ENCODE assay signal across 12 mouse cellular contexts in the genomic region with DNA sequence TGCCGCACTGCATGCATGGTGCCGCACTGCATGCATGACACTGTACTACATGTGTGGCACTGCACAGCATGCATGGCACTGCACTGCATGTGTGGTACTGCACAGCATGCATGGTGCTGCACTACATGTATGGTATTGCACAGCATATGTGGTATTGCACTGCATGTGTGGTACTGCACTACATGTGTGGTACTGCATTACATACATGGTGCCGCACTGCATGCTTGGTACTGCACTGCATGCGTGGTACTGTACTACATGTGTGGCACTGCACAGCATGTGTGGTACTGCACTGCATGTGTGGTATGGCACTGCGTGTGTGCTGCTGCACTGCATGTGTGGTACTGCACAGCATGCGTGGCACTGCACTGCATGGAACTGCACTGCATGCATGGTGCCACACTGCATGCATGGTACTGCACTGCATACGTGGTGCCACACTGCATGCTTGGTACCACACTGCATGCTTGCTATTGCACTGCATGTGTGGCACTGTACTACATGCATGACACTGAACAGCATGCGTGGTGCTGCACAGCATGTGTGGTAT.
A peak's percentile ranks its signal among the peaks of the same experiment; 100 is the strongest.
DNase-seq lines count a peak whose midpoint lies in the region; ATAC-seq and TF ChIP-seq lines count a peak whose summit lies in the region.
"Had no signal": no experiment of that assay in that cellular context is flagged by ENCODE, and none has a peak within 500 bp of the region (broad histone marks: within the 10 kb centered on the region; RNA-seq: fewer than 3 reads in every experiment).

No protein-coding gene starts in this region.

- TF ChIP-seq EP300 in liver, postnatal 0 days (IDR thresholded peaks at IDR 0.05; ENCODE audit: low read depth), result no peak
- TF ChIP-seq EP300 in heart, adult 2 months (IDR thresholded peaks at IDR 0.05; ENCODE audit: insufficient read depth, low read depth, low read length), result no peak

- H3K9ac ChIP-seq in liver, embryonic 12.5 days, result no peak overlapping the region
- no peak overlapping the region for H3K9ac ChIP-seq in liver, postnatal 0 days (replicated peaks)
- H3K9ac ChIP-seq in hindbrain, embryonic 15.5 days, result no peak overlapping the region
- no peak overlapping the region for H3K9ac ChIP-seq in midbrain, postnatal 0 days (replicated peaks; ENCODE audit: low read length, poor library complexity, severe bottlenecking)
- no peak overlapping the region for H3K9ac ChIP-seq in heart, adult 2 months (ENCODE audit: low read depth, low read length)

- no peak for TF ChIP-seq CTCF in liver, postnatal 0 days (IDR thresholded peaks at IDR 0.05; ENCODE audit: low read depth)
- TF ChIP-seq CTCF in embryonic fibroblast, embryonic 13.5 days (IDR thresholded peaks at IDR 0.05; ENCODE audit: borderline replicate concordance, insufficient read depth, low read length), result 0 out of 2 replicates have a peak, but pooled peaks have one; percentile 3
- TF ChIP-seq CTCF in midbrain, postnatal 0 days (IDR thresholded peaks at IDR 0.05), result no peak
- no peak for TF ChIP-seq CTCF in heart, adult 2 months (IDR thresholded peaks at IDR 0.05)

- no peaks in the 10 kb centered on the region for H3K27me3 ChIP-seq in liver, embryonic 12.5 days (replicated peaks)
- no peaks in the 10 kb centered on the region for H3K27me3 ChIP-seq in liver, postnatal 0 days (ENCODE audit: insufficient read depth, low read length)
- no peaks in the 10 kb centered on the region for H3K27me3 ChIP-seq in hindbrain, embryonic 15.5 days
- no peaks in the 10 kb centered on the region for H3K27me3 ChIP-seq in midbrain, postnatal 0 days (ENCODE audit: insufficient read depth, low read length)
- H3K27me3 ChIP-seq in heart, adult 2 months (ENCODE audit: control insufficient read depth, insufficient read depth, low read length), result no peaks in the 10 kb centered on the region

- H3K79me2 ChIP-seq in heart, adult 2 months (replicated peaks; ENCODE audit: control insufficient read depth, insufficient read depth, low read length), result no peaks in the 10 kb centered on the region

- WGBS in liver, embryonic 12.5 days (ENCODE audit: insufficient replicate concordance), result 87% methylated on average over 8 of the region's 8 CpGs
- 90% methylated on average over 8 of the region's 8 CpGs for WGBS in liver, postnatal 0 days (ENCODE audit: insufficient replicate concordance)
- WGBS in hindbrain, embryonic 15.5 days, result 98% methylated on average over 8 of the region's 8 CpGs
- WGBS in midbrain, postnatal 0 days, result 97% methylated on average over 8 of the region's 8 CpGs
- WGBS in heart, adult 2 months, result 96% methylated on average over 8 of the region's 8 CpGs

- H3K9me3 ChIP-seq in liver, embryonic 12.5 days (replicated peaks), result 0 out of 2 replicates have a peak, but pooled peaks cover 4% of the 10 kb centered on the region
- no peaks in the 10 kb centered on the region for H3K9me3 ChIP-seq in liver, postnatal 0 days (ENCODE audit: low read length)
- no peaks in the 10 kb centered on the region for H3K9me3 ChIP-seq in hindbrain, embryonic 15.5 days
- H3K9me3 ChIP-seq in midbrain, postnatal 0 days (ENCODE audit: low read length), result no peaks in the 10 kb centered on the region

- TF ChIP-seq POLR2A in embryonic fibroblast, embryonic 13.5 days (IDR thresholded peaks at IDR 0.05; ENCODE audit: low read depth, low read length), result no peak
- no peak for TF ChIP-seq POLR2A in heart, adult 2 months (IDR thresholded peaks at IDR 0.05; ENCODE audit: insufficient read depth, low read depth, low read length)

- ATAC-seq in liver, embryonic 12.5 days, result peak; percentile 37
- ATAC-seq in liver, postnatal 0 days, result no peak
- peak; percentile 36; the same call in 1 of the 2 replicates for ATAC-seq in hindbrain, embryonic 15.5 days (ENCODE audit: low FRiP score, low read depth)
- peak; percentile 35; the same call in 1 of the 2 replicates for ATAC-seq in midbrain, postnatal 0 days (ENCODE audit: low FRiP score)

- no peak for DNase-seq in liver, postnatal 0 days
- no peak for DNase-seq in midbrain, postnatal 0 days (ENCODE audit: low spot score)
- DNase-seq in gastrocnemius, adult 8-10 months (ENCODE audit: low spot score in 2 of 2), result no peak
- DNase-seq in heart, adult 2 months, result no peak
- no peak for DNase-seq in spleen, adult 12 weeks (ENCODE audit: low spot score)
- DNase-seq: heart, postnatal 36 days; kidney, postnatal 36 days; thymus, postnatal 25 days had no signal

- intact Hi-C loops in heart, adult 2 months (cut with DNase I), result no loop called here

- H3K27ac ChIP-seq in liver, embryonic 12.5 days, result no peak overlapping the region
- H3K27ac ChIP-seq in liver, postnatal 0 days (ENCODE audit: low read depth), result no peak overlapping the region
- H3K27ac ChIP-seq in embryonic fibroblast, embryonic 13.5 days (ENCODE audit: insufficient read depth, low read length), result no peak overlapping the region
- no peak overlapping the region for H3K27ac ChIP-seq in hindbrain, embryonic 15.5 days (replicated peaks)
- no peak overlapping the region for H3K27ac ChIP-seq in midbrain, postnatal 0 days (ENCODE audit: low read depth, low read length)
- H3K27ac ChIP-seq in heart, adult 2 months, result no peak overlapping the region
- H3K27ac ChIP-seq: macrophage had no signal

- H3K4me2 ChIP-seq in liver, embryonic 12.5 days, result no peak overlapping the region
- no peak overlapping the region for H3K4me2 ChIP-seq in liver, postnatal 0 days (ENCODE audit: low read depth, low read length)
- H3K4me2 ChIP-seq in hindbrain, embryonic 15.5 days, result no peak overlapping the region
- no peak overlapping the region for H3K4me2 ChIP-seq in midbrain, postnatal 0 days (ENCODE audit: low read depth, low read length, poor library complexity, severe bottlenecking)

- 0 out of 2 replicates have a peak, but pooled peaks cover 7% of the 10 kb centered on the region for H3K4me1 ChIP-seq in liver, embryonic 12.5 days
- no peaks in the 10 kb centered on the region for H3K4me1 ChIP-seq in liver, postnatal 0 days (ENCODE audit: insufficient read depth)
- peaks cover 4% of the 10 kb centered on the region; the same call in 1 of the 2 replicates for H3K4me1 ChIP-seq in embryonic fibroblast, embryonic 13.5 days (ENCODE audit: control insufficient read depth, insufficient read depth, low read length)
- peaks cover 13% of the 10 kb centered on the region for H3K4me1 ChIP-seq in hindbrain, embryonic 15.5 days (replicated peaks)
- H3K4me1 ChIP-seq in midbrain, postnatal 0 days (ENCODE audit: insufficient read depth, low read length), result no peaks in the 10 kb centered on the region; the same call in 1 of the 2 replicates
- no peaks in the 10 kb centered on the region for H3K4me1 ChIP-seq in heart, adult 2 months (ENCODE audit: control insufficient read depth, insufficient read depth, low read length)

- H3K4me3 ChIP-seq in liver, embryonic 12.5 days, result no peak overlapping the region
- H3K4me3 ChIP-seq in liver, postnatal 0 days (ENCODE audit: low read depth, low read length), result no peak overlapping the region
- H3K4me3 ChIP-seq in embryonic fibroblast, embryonic 13.5 days (ENCODE audit: insufficient read depth, low read length), result no peak overlapping the region
- no peak overlapping the region for H3K4me3 ChIP-seq in hindbrain, embryonic 15.5 days
- no peak overlapping the region for H3K4me3 ChIP-seq in midbrain, postnatal 0 days (ENCODE audit: low read depth, low read length)
- no peak overlapping the region for H3K4me3 ChIP-seq in heart, adult 2 months

- H3K36me3 ChIP-seq in liver, embryonic 12.5 days, result no peaks in the 10 kb centered on the region
- no peaks in the 10 kb centered on the region for H3K36me3 ChIP-seq in liver, postnatal 0 days (replicated peaks; ENCODE audit: insufficient read depth, low read length)
- H3K36me3 ChIP-seq in hindbrain, embryonic 15.5 days, result no peaks in the 10 kb centered on the region
- no peaks in the 10 kb centered on the region for H3K36me3 ChIP-seq in midbrain, postnatal 0 days (ENCODE audit: insufficient read depth, low read length)
- H3K36me3 ChIP-seq in heart, adult 2 months (ENCODE audit: control insufficient read depth, insufficient read depth, low read length), result no peaks in the 10 kb centered on the region
